Comparison of ENCODE assay signal across 21 mouse cellular contexts in genomic region chr10:117626840-117627615, GRCm38 (mm10). TPM values are rescaled to one million over a fixed set of nuclear protein-coding genes. Genes with fewer than 3 reads are reported as not detected.
DNase-seq lines count a peak whose midpoint lies in the region; ATAC-seq and TF ChIP-seq lines count a peak whose summit lies in the region.
"Had no signal": no experiment of that assay in that cellular context is flagged by ENCODE, and none has a peak within 500 bp of the region (broad histone marks: within the 10 kb centered on the region; RNA-seq: fewer than 3 reads in every experiment).

No protein-coding gene starts in this region.

- H3K27ac ChIP-seq in spleen, adult 2 months (ENCODE audit: insufficient read depth, low read length) = peak overlapping the region; percentile 79
- no peak overlapping the region for H3K27ac ChIP-seq in kidney, embryonic 16.5 days (ENCODE audit: low read length)
- H3K27ac ChIP-seq: embryonic facial prominence, embryonic 10.5 days; embryonic facial prominence, embryonic 12.5 days; forebrain, embryonic 13.5 days; forebrain, embryonic 15.5 days had no signal

- ATAC-seq in kidney, embryonic 16.5 days (ENCODE audit: low FRiP score, low TSS enrichment) = no peak
- ATAC-seq: forebrain, embryonic 13.5 days; forebrain, embryonic 15.5 days; forebrain, postnatal 0 days; Patski had no signal

- no peak for DNase-seq in spleen, adult 2 months (ENCODE audit: low read depth in 1 of 2, low spot score in 2 of 2)
- DNase-seq in spleen, postnatal 4 days (ENCODE audit: low spot score in 2 of 2) = no peak
- DNase-seq in 3T3-L1 (ENCODE audit: low read depth, low spot score) (peak; percentile 94), adipocyte (ENCODE audit: low spot score) (peak; percentile 94)
- no peak for DNase-seq in cerebellum, adult 18-20 months
- DNase-seq: adrenal gland, adult 2 months; adrenal gland, postnatal 10 days; adrenal gland, postnatal 25 days; cerebellum, adult 11 months; cerebellum, adult 2 months; cerebellum, adult 9-10 months; cerebellum, postnatal 10 days; cerebellum, postnatal 25 days; forebrain, postnatal 0 days had no signal

- no peak for TF ChIP-seq POLR2A in spleen, adult 2 months (IDR thresholded peaks at IDR 0.05; ENCODE audit: low read depth, low read length)

- peaks cover 16% of the 10 kb centered on the region for H3K4me1 ChIP-seq in spleen, adult 2 months (ENCODE audit: control insufficient read depth, insufficient read depth, insufficient read length)
- H3K4me1 ChIP-seq in kidney, embryonic 16.5 days (ENCODE audit: insufficient read depth, low read length) = peaks cover 25% of the 10 kb centered on the region; the same call in 1 of the 2 replicates

- H3K9ac ChIP-seq in kidney, embryonic 16.5 days (replicated peaks; ENCODE audit: low read length) = no peak overlapping the region
- H3K9ac ChIP-seq: embryonic facial prominence, embryonic 12.5 days; forebrain, embryonic 13.5 days; forebrain, embryonic 15.5 days; forebrain, postnatal 0 days had no signal

- no peak for TF ChIP-seq CTCF in spleen, adult 2 months (IDR thresholded peaks at IDR 0.05; ENCODE audit: extremely low read depth, insufficient read depth, insufficient read length, insufficient replicate concordance)

- no peaks in the 10 kb centered on the region for H3K9me3 ChIP-seq in kidney, embryonic 16.5 days (ENCODE audit: low read length)
- H3K9me3 ChIP-seq: embryonic facial prominence, embryonic 10.5 days; embryonic facial prominence, embryonic 12.5 days; forebrain, embryonic 13.5 days; forebrain, embryonic 15.5 days; G1E had no signal

- 57% methylated on average over 7 of the region's 7 CpGs for WGBS in spleen, adult 2 months
- 51% methylated on average over 7 of the region's 7 CpGs for whole genome bisulfite sequencing in kidney, embryonic 16.5 days

- H3K4me2 ChIP-seq in kidney, embryonic 16.5 days (replicated peaks; ENCODE audit: low read depth, low read length) = no peak overlapping the region
- H3K4me2 ChIP-seq: embryonic facial prominence, embryonic 12.5 days; forebrain, embryonic 13.5 days; forebrain, embryonic 15.5 days had no signal

- no peaks in the 10 kb centered on the region; the same call in 1 of the 2 replicates for H3K36me3 ChIP-seq in spleen, adult 2 months (ENCODE audit: control insufficient read depth, insufficient read depth, low read length)
- no peaks in the 10 kb centered on the region for H3K36me3 ChIP-seq in kidney, embryonic 16.5 days (ENCODE audit: insufficient read depth, low read length)
- H3K36me3 ChIP-seq: embryonic facial prominence, embryonic 10.5 days; embryonic facial prominence, embryonic 12.5 days; forebrain, embryonic 15.5 days; G1E had no signal

- no peaks in the 10 kb centered on the region for H3K27me3 ChIP-seq in spleen, adult 2 months (ENCODE audit: control insufficient read depth, insufficient read depth, low read length)
- peaks cover 11% of the 10 kb centered on the region for H3K27me3 ChIP-seq in kidney, embryonic 16.5 days (ENCODE audit: insufficient read depth, low read length)

- no peak overlapping the region for H3K4me3 ChIP-seq in spleen, adult 2 months (ENCODE audit: extremely low read depth, insufficient read depth, insufficient read length)
- H3K4me3 ChIP-seq in kidney, embryonic 16.5 days (ENCODE audit: low read length) = no peak overlapping the region
- H3K4me3 ChIP-seq: embryonic facial prominence, embryonic 10.5 days; embryonic facial prominence, embryonic 12.5 days; forebrain, embryonic 13.5 days; forebrain, embryonic 15.5 days had no signal

RNA-seq across cellular contexts. Expression of gene Cpm, which starts 2.3 kb away (rescaled TPM):
- 10.1 and 19.0 TPM in 2 replicates for polyA plus RNA-seq in spleen, adult 2 months (2012; rRNA removed)
- polyA plus RNA-seq in kidney, embryonic 16.5 days (2015; fragmentation: Nextera tagmentation; extraction: Ambion mirVana) = 31.2 and 33.6 TPM in 2 replicates
- polyA plus RNA-seq: G1E had no signal

Comparison
In these comparisons a context has a peak if more than half of its experiments do, and no peak if none do; other contexts are left out.
1. DNase-seq: peak in 3T3-L1 (single experiment) and adipocyte (single experiment); none in spleen, adult 2 months (0 of 2), spleen, postnatal 4 days (0 of 2) and cerebellum, adult 18-20 months (0 of 2).